10 mouse cellular contexts compared by ENCODE assay signal in the genomic region with DNA sequence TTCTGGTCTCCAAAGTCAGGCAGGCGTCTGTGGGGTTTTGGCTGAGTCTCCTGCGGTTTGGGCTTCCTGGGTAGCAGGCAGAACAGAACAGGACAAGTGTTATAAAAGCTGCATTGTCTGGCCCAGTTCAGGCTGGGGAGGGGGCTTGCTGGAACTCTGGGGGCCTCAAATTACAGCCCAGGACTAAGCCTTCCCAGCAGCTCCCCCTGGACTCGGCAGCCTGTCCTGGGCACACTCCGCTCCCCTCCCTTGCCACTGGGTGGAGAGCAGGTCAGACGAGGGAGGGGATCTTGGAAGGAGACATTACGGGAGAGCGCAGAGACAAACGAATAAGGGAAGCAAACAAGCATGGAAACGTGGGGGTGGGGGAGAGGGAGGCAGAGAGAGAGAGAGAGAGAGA. TPM values are rescaled to one million over a fixed set of nuclear protein-coding genes. Genes with fewer than 3 reads are reported as not detected.
DNase-seq lines count a peak whose midpoint lies in the region; ATAC-seq and TF ChIP-seq lines count a peak whose summit lies in the region.
"Had no signal": no experiment of that assay in that cellular context is flagged by ENCODE, and none has a peak within 500 bp of the region (broad histone marks: within the 10 kb centered on the region; RNA-seq: fewer than 3 reads in every experiment).

No protein-coding gene starts in this region.

- H3K4me1 ChIP-seq in heart, postnatal 0 days (ENCODE audit: control insufficient read depth, insufficient read depth), result peaks cover 32% of the 10 kb centered on the region
- H3K4me1 ChIP-seq in hindbrain, embryonic 13.5 days (replicated peaks), result peaks cover 38% of the 10 kb centered on the region
- H3K4me1 ChIP-seq in midbrain, embryonic 15.5 days, result peaks cover 31% of the 10 kb centered on the region

- H3K4me3 ChIP-seq in heart, postnatal 0 days (ENCODE audit: low read depth, low read length), result no peak overlapping the region; the same call in 1 of the 2 replicates
- 0 out of 2 replicates have a peak overlapping the region, but pooled peaks have one; percentile 53 for H3K4me3 ChIP-seq in hindbrain, embryonic 13.5 days
- H3K4me3 ChIP-seq in midbrain, embryonic 15.5 days, result no peak overlapping the region

- H3K36me3 ChIP-seq in heart, postnatal 0 days (replicated peaks; ENCODE audit: control insufficient read depth, insufficient read depth, low read length), result peaks cover 8% of the 10 kb centered on the region
- H3K36me3 ChIP-seq in hindbrain, embryonic 13.5 days, result peaks cover 5% of the 10 kb centered on the region
- no peaks in the 10 kb centered on the region for H3K36me3 ChIP-seq in midbrain, embryonic 15.5 days (replicated peaks)

- 0 out of 2 replicates have a peak overlapping the region, but pooled peaks have one; percentile 19 for H3K9ac ChIP-seq in heart, postnatal 0 days (replicated peaks; ENCODE audit: low read depth, low read length)
- no peak overlapping the region; the same call in 1 of the 2 replicates for H3K9ac ChIP-seq in hindbrain, embryonic 13.5 days
- H3K9ac ChIP-seq in midbrain, embryonic 15.5 days, result no peak overlapping the region

- peak overlapping the region; percentile 90 for H3K4me2 ChIP-seq in heart, postnatal 0 days (ENCODE audit: low read depth, low read length)
- peak overlapping the region; percentile 88 for H3K4me2 ChIP-seq in hindbrain, embryonic 13.5 days
- H3K4me2 ChIP-seq in midbrain, embryonic 15.5 days, result peak overlapping the region; percentile 99; the same call in 1 of the 2 replicates

- H3K27me3 ChIP-seq in heart, postnatal 0 days (ENCODE audit: control insufficient read depth, insufficient read depth, low read length), result peaks cover 11% of the 10 kb centered on the region; the same call in 1 of the 2 replicates
- H3K27me3 ChIP-seq in hindbrain, embryonic 13.5 days, result peaks cover 64% of the 10 kb centered on the region
- H3K27me3 ChIP-seq in midbrain, embryonic 15.5 days (replicated peaks), result peaks cover 43% of the 10 kb centered on the region

- H3K27ac ChIP-seq in heart, postnatal 0 days (ENCODE audit: low read depth), result no peak overlapping the region
- H3K27ac ChIP-seq in hindbrain, embryonic 13.5 days, result no peak overlapping the region
- H3K27ac ChIP-seq in midbrain, embryonic 15.5 days, result no peak overlapping the region

- ATAC-seq in heart, postnatal 0 days (ENCODE audit: insufficient read depth, low read depth), result no peak
- 0 out of 2 replicates have a peak, but pooled peaks have one; percentile 23 for ATAC-seq in hindbrain, embryonic 13.5 days (ENCODE audit: low FRiP score)
- ATAC-seq in midbrain, embryonic 15.5 days (replicated peaks), result no peak
- ATAC-seq in monocyte, adult 5-6 weeks (replicated peaks; ENCODE audit: insufficient number of reproducible peaks, low FRiP score, low TSS enrichment, poor library complexity, severe bottlenecking), result no peak

- no peak for TF ChIP-seq EP300 in heart, postnatal 0 days (IDR thresholded peaks at IDR 0.05; ENCODE audit: low read depth)

- no peak for TF ChIP-seq CTCF in heart, postnatal 0 days (IDR thresholded peaks at IDR 0.05; ENCODE audit: low read depth)

- 50% methylated on average over 9 of the region's 9 CpGs for WGBS in heart, postnatal 0 days
- 3% methylated on average over 9 of the region's 9 CpGs for WGBS in hindbrain, embryonic 13.5 days
- WGBS in midbrain, embryonic 15.5 days, result 5% methylated on average over 9 of the region's 9 CpGs

- H3K9me3 ChIP-seq in heart, postnatal 0 days (replicated peaks; ENCODE audit: control insufficient read depth, low read length), result no peaks in the 10 kb centered on the region
- no peaks in the 10 kb centered on the region for H3K9me3 ChIP-seq in hindbrain, embryonic 13.5 days
- no peaks in the 10 kb centered on the region for H3K9me3 ChIP-seq in midbrain, embryonic 15.5 days

- no peak for DNase-seq in heart, postnatal 0 days (ENCODE audit: low spot score)
- no peak for DNase-seq in heart, postnatal 10 days
- DNase-seq in embryo, embryonic 9.5 days (ENCODE audit: extremely low spot score), result peak; percentile 66
- DNase-seq in adrenal gland, adult (ENCODE audit: inconsistent age in 2 of 2, low spot score in 1 of 2), result no peak
- no peak for DNase-seq in ovary, postnatal 36 days (ENCODE audit: low spot score)
- DNase-seq: adrenal gland, adult 8-10 months; kidney, postnatal 36 days had no signal

- intact Hi-C loops in heart, postnatal 10 days (cut with DNase I), result no loop called here

RNA-seq across cellular contexts. Expression of a gene that starts 3.3 kb away (rescaled TPM):
- total RNA-seq in heart, postnatal 0 days (2014; rRNA removed; ENCODE audit: low replicate concordance), result 64.6 and 68.2 TPM in 2 replicates
- 6.2 and 6.7 TPM in 2 replicates for polyA plus RNA-seq in heart, postnatal 0 days (2015; fragmentation: Nextera tagmentation; extraction: Ambion mirVana)
- 1 to 10 TPM; 6.4 to 8.2 TPM for total RNA-seq in heart, postnatal 10 days (2021)
- 2.9 and 3.7 TPM in 2 replicates for polyA plus RNA-seq in hindbrain, embryonic 13.5 days (2015; fragmentation: Nextera tagmentation; extraction: Ambion mirVana)
- 2.7 and 3.6 TPM in 2 replicates for polyA plus RNA-seq in midbrain, embryonic 15.5 days (2015; fragmentation: Nextera tagmentation; extraction: Ambion mirVana)
- total RNA-seq in monocyte, adult 5-6 weeks (2017), result not detected in 3 replicates
